16 mouse cellular contexts compared by ENCODE assay signal in the genomic region with DNA sequence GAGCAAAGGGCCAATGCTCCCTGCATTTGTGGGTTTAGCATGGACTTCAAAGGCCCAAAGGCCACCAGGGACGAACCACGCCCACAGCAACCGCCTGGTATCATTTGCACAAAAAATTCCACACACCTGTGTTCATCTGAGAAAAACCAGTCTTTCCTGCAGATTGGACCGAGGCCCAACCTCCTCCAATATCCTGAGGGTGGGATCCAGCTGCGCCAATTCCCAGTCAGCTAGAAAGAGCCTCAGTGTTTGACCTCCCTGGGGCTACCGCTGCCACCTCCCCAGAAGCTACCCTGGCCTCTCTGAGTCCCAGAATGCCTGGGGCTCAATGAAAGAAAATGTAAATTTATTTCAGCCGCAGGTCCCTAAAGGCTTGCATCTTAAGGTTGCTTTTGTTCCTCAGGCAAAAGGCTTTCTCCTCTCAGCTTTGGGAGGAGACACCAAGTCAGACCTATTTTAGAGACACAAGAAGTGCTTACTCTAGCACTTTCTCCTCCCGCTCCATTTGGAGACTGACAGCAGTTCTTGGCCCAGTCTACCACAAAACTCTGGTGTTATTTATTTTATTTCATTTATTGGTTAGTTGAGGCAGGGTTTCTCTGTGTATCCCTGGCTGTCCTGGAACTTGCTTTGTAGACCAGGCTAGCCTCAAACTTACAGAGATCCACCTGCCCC.
DNase-seq lines count a peak whose midpoint lies in the region; ATAC-seq and TF ChIP-seq lines count a peak whose summit lies in the region.
"Had no signal": no experiment of that assay in that cellular context is flagged by ENCODE, and none has a peak within 500 bp of the region (broad histone marks: within the 10 kb centered on the region; RNA-seq: fewer than 3 reads in every experiment).

No protein-coding gene starts in this region.

- H3K27me3 ChIP-seq in intestine, embryonic 15.5 days (replicated peaks): no peaks in the 10 kb centered on the region
- no peaks in the 10 kb centered on the region for H3K27me3 ChIP-seq in intestine, postnatal 0 days (replicated peaks; ENCODE audit: control insufficient read depth, insufficient read depth, low read length)
- no peaks in the 10 kb centered on the region for H3K27me3 ChIP-seq in embryonic facial prominence, embryonic 14.5 days (replicated peaks; ENCODE audit: control insufficient read depth, insufficient read depth, low read length)
- H3K27me3 ChIP-seq: forebrain, embryonic 13.5 days had no signal

- H3K36me3 ChIP-seq in intestine, embryonic 15.5 days: no peaks in the 10 kb centered on the region
- H3K36me3 ChIP-seq in intestine, postnatal 0 days (ENCODE audit: control insufficient read depth, insufficient read depth): no peaks in the 10 kb centered on the region
- no peaks in the 10 kb centered on the region for H3K36me3 ChIP-seq in embryonic facial prominence, embryonic 14.5 days (ENCODE audit: control insufficient read depth, insufficient read depth, low read length)

- DNase-seq in retina, postnatal 1 day: peak; percentile 29
- no peak for DNase-seq in retina, embryonic 14.5 days (ENCODE audit: low spot score)
- peak; percentile 72 for DNase-seq in embryonic facial prominence, embryonic 14.5 days (ENCODE audit: low spot score)
- no peak for DNase-seq in adrenal gland, adult 2 months
- DNase-seq in heart, adult 8-10 months (ENCODE audit: low spot score): no peak
- DNase-seq: B cell, adult 2 months; cerebellum, postnatal 25 days; kidney, adult 8-10 months; layer of hippocampus, postnatal 36 days; lung, adult 18-20 months; spleen, adult 18-20 months; thymus, postnatal 4 days had no signal

- H3K4me1 ChIP-seq in intestine, embryonic 15.5 days (replicated peaks): no peaks in the 10 kb centered on the region; the same call in 1 of the 2 replicates
- no peaks in the 10 kb centered on the region for H3K4me1 ChIP-seq in intestine, postnatal 0 days (replicated peaks; ENCODE audit: control insufficient read depth, insufficient read depth, low read length)
- peaks cover 8% of the 10 kb centered on the region for H3K4me1 ChIP-seq in embryonic facial prominence, embryonic 14.5 days (ENCODE audit: control insufficient read depth, insufficient read depth, low read length)

- TF ChIP-seq CTCF in intestine, postnatal 0 days (IDR thresholded peaks at IDR 0.05; ENCODE audit: low read depth): no peak

- H3K4me2 ChIP-seq in intestine, embryonic 15.5 days (replicated peaks): no peak overlapping the region
- no peak overlapping the region for H3K4me2 ChIP-seq in intestine, postnatal 0 days (replicated peaks; ENCODE audit: low read depth)
- no peak overlapping the region for H3K4me2 ChIP-seq in embryonic facial prominence, embryonic 14.5 days (ENCODE audit: low read depth, low read length)
- H3K4me2 ChIP-seq: forebrain, embryonic 13.5 days had no signal

- H3K27ac ChIP-seq in intestine, embryonic 15.5 days: no peak overlapping the region
- H3K27ac ChIP-seq in intestine, postnatal 0 days (ENCODE audit: low read depth, low read length): no peak overlapping the region
- no peak overlapping the region for H3K27ac ChIP-seq in embryonic facial prominence, embryonic 14.5 days (replicated peaks; ENCODE audit: low read depth, low read length)
- H3K27ac ChIP-seq: forebrain, embryonic 13.5 days had no signal

- ATAC-seq in intestine, embryonic 15.5 days: peak; percentile 59
- ATAC-seq in intestine, postnatal 0 days: no peak
- peak; percentile 64 for ATAC-seq in embryonic facial prominence, embryonic 14.5 days (ENCODE audit: low read depth)
- ATAC-seq in granulocyte monocyte progenitor cell, adult 5-6 weeks (replicated peaks; ENCODE audit: poor library complexity, severe bottlenecking): no peak
- ATAC-seq: forebrain, embryonic 13.5 days had no signal

- H3K9me3 ChIP-seq in intestine, embryonic 15.5 days: no peaks in the 10 kb centered on the region
- H3K9me3 ChIP-seq in intestine, postnatal 0 days (ENCODE audit: control insufficient read depth): no peaks in the 10 kb centered on the region
- no peaks in the 10 kb centered on the region for H3K9me3 ChIP-seq in embryonic facial prominence, embryonic 14.5 days (ENCODE audit: control insufficient read depth, low read length)
- H3K9me3 ChIP-seq: forebrain, embryonic 13.5 days had no signal

- no peak overlapping the region for H3K4me3 ChIP-seq in intestine, embryonic 15.5 days (replicated peaks)
- no peak overlapping the region for H3K4me3 ChIP-seq in intestine, postnatal 0 days (ENCODE audit: low read depth, low read length)
- H3K4me3 ChIP-seq in embryonic facial prominence, embryonic 14.5 days (ENCODE audit: low read depth, low read length): no peak overlapping the region
- H3K4me3 ChIP-seq: forebrain, embryonic 13.5 days had no signal

- 42% methylated on average over 8 of the region's 8 CpGs for WGBS in intestine, embryonic 15.5 days
- WGBS in intestine, postnatal 0 days: 41% methylated on average over 8 of the region's 8 CpGs
- 27% methylated on average over 8 of the region's 8 CpGs for WGBS in embryonic facial prominence, embryonic 14.5 days

- H3K9ac ChIP-seq in intestine, embryonic 15.5 days: no peak overlapping the region
- H3K9ac ChIP-seq in intestine, postnatal 0 days (ENCODE audit: low read depth, low read length): no peak overlapping the region
- no peak overlapping the region for H3K9ac ChIP-seq in embryonic facial prominence, embryonic 14.5 days (ENCODE audit: low read depth, low read length)
- H3K9ac ChIP-seq: forebrain, embryonic 13.5 days had no signal

Comparison
In these comparisons a context has a peak if more than half of its experiments do, and no peak if none do; other contexts are left out.
1. ATAC-seq: peak in intestine, embryonic 15.5 days (single experiment) and embryonic facial prominence, embryonic 14.5 days (single experiment); none in intestine, postnatal 0 days (single experiment) and granulocyte monocyte progenitor cell, adult 5-6 weeks (single experiment).
2. DNase-seq: peak in retina, postnatal 1 day (single experiment) and embryonic facial prominence, embryonic 14.5 days (single experiment); none in retina, embryonic 14.5 days (single experiment), adrenal gland, adult 2 months (single experiment) and heart, adult 8-10 months (single experiment).